Comparison of ENCODE assay signal across 24 mouse cellular contexts in the genomic region with DNA sequence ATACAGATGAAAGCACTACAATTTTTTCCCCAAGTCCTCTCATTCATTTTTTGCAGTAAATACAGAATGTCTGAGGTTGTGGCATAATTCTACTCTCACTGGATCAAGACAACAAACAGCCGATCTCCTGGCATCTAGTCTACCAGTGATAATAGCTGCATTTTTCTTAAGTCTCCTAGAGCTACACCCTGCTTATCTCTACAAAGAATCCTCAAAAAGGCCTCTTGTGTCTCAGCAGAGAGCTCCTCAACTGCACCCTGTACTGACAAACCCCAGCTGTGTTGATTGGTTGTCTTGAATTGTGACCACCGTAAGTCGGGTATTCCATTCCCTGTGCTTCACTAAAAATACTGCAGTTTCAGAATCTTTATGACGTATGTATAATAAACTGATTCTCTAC.
"Had no signal": no experiment of that assay in that cellular context is flagged by ENCODE, and none has a peak within 500 bp of the region (broad histone marks: within the 10 kb centered on the region; RNA-seq: fewer than 3 reads in every experiment).

No protein-coding gene starts in this region.

- H3K27ac ChIP-seq: intestine, embryonic 15.5 days; layer of hippocampus, adult 2 months; left cerebral cortex, adult 2 months; limb, embryonic 12.5 days; limb, embryonic 15.5 days; neural tube, embryonic 12.5 days; neural tube, embryonic 15.5 days; stomach, postnatal 0 days had no signal

- H3K4me3 ChIP-seq: intestine, embryonic 15.5 days; layer of hippocampus, adult 2 months; left cerebral cortex, adult 2 months; limb, embryonic 12.5 days; limb, embryonic 15.5 days; neural tube, embryonic 12.5 days; neural tube, embryonic 15.5 days had no signal

- H3K27me3 ChIP-seq: intestine, embryonic 15.5 days; limb, embryonic 12.5 days; limb, embryonic 15.5 days; neural tube, embryonic 12.5 days; neural tube, embryonic 15.5 days had no signal

- ATAC-seq: intestine, embryonic 15.5 days had no signal

- H3K9me3 ChIP-seq: intestine, embryonic 15.5 days; limb, embryonic 12.5 days; limb, embryonic 15.5 days; neural tube, embryonic 12.5 days; neural tube, embryonic 15.5 days had no signal

- H3K36me3 ChIP-seq: intestine, embryonic 15.5 days had no signal

- DNase-seq: kidney, adult 11 months; kidney, adult 9 months; kidney, postnatal 14 days; kidney, postnatal 4 days; layer of hippocampus, adult 9-11 months; left cerebral cortex, postnatal 4 days; lung, adult 2 months; lung, postnatal 14 days; lung, postnatal 4 days; midbrain, embryonic 14.5 days; right cerebral cortex, adult 18-20 months; right cerebral cortex, postnatal 14 days; right cerebral cortex, postnatal 4 days; thymus, adult 2 months; thymus, postnatal 25 days had no signal

- H3K4me2 ChIP-seq: intestine, embryonic 15.5 days; limb, embryonic 12.5 days; limb, embryonic 15.5 days; midbrain, embryonic 11.5 days; neural tube, embryonic 12.5 days; neural tube, embryonic 15.5 days had no signal

- H3K4me1 ChIP-seq: intestine, embryonic 15.5 days; limb, embryonic 12.5 days; neural tube, embryonic 12.5 days; neural tube, embryonic 15.5 days had no signal

- H3K9ac ChIP-seq: intestine, embryonic 15.5 days; limb, embryonic 12.5 days; limb, embryonic 15.5 days; neural tube, embryonic 12.5 days; neural tube, embryonic 15.5 days had no signal
